22 mouse cellular contexts compared by ENCODE assay signal in genomic region chr9:16037375-16037774, GRCm38 (mm10).
DNase-seq lines count a peak whose midpoint lies in the region; ATAC-seq lines count a peak whose summit lies in the region.
"Had no signal": no experiment of that assay in that cellular context is flagged by ENCODE, and none has a peak within 500 bp of the region (broad histone marks: within the 10 kb centered on the region; RNA-seq: fewer than 3 reads in every experiment).

No protein-coding gene starts in this region.

- no peak overlapping the region for H3K4me2 ChIP-seq in midbrain, embryonic 11.5 days
- no peak overlapping the region for H3K4me2 ChIP-seq in midbrain, embryonic 16.5 days (ENCODE audit: low read length)
- H3K4me2 ChIP-seq in intestine, embryonic 16.5 days (ENCODE audit: low read depth, low read length) = no peak overlapping the region
- no peak overlapping the region for H3K4me2 ChIP-seq in neural tube, embryonic 15.5 days
- H3K4me2 ChIP-seq: embryonic facial prominence, embryonic 13.5 days; embryonic facial prominence, embryonic 15.5 days; forebrain, embryonic 12.5 days had no signal

- H3K9me3 ChIP-seq in midbrain, embryonic 11.5 days (ENCODE audit: control insufficient read depth, low read length) = no peaks in the 10 kb centered on the region
- no peaks in the 10 kb centered on the region for H3K9me3 ChIP-seq in midbrain, embryonic 16.5 days (replicated peaks; ENCODE audit: control insufficient read depth, low read length, poor library complexity, severe bottlenecking)
- H3K9me3 ChIP-seq in intestine, embryonic 16.5 days (ENCODE audit: control insufficient read depth, low read length) = no peaks in the 10 kb centered on the region
- H3K9me3 ChIP-seq in neural tube, embryonic 15.5 days (replicated peaks) = no peaks in the 10 kb centered on the region
- H3K9me3 ChIP-seq: embryonic facial prominence, embryonic 13.5 days; embryonic facial prominence, embryonic 15.5 days; forebrain, embryonic 10.5 days; forebrain, embryonic 12.5 days had no signal

- H3K27ac ChIP-seq in midbrain, embryonic 11.5 days (ENCODE audit: low read depth, low read length) = no peak overlapping the region
- H3K27ac ChIP-seq in midbrain, embryonic 16.5 days (ENCODE audit: low read length) = no peak overlapping the region
- no peak overlapping the region for H3K27ac ChIP-seq in intestine, embryonic 16.5 days (ENCODE audit: low read length)
- no peak overlapping the region for H3K27ac ChIP-seq in neural tube, embryonic 15.5 days (replicated peaks)
- H3K27ac ChIP-seq: embryonic facial prominence, embryonic 13.5 days; embryonic facial prominence, embryonic 15.5 days; forebrain, embryonic 10.5 days; forebrain, embryonic 12.5 days had no signal

- 87% methylated on average over 3 of the region's 3 CpGs for WGBS in midbrain, embryonic 11.5 days
- 78% methylated on average over 3 of the region's 3 CpGs for whole genome bisulfite sequencing in midbrain, embryonic 16.5 days
- WGBS in intestine, embryonic 16.5 days = 52% methylated on average over 3 of the region's 3 CpGs
- whole genome bisulfite sequencing in neural tube, embryonic 15.5 days = 34% methylated on average over 3 of the region's 3 CpGs

- ATAC-seq in midbrain, embryonic 11.5 days (ENCODE audit: low FRiP score) = no peak
- no peak for ATAC-seq in midbrain, embryonic 16.5 days
- peak; percentile 91 for ATAC-seq in intestine, embryonic 16.5 days
- ATAC-seq in neural tube, embryonic 15.5 days (ENCODE audit: low FRiP score) = no peak
- ATAC-seq: forebrain, embryonic 14.5 days; forebrain, embryonic 16.5 days had no signal

- no peak overlapping the region for H3K4me3 ChIP-seq in midbrain, embryonic 11.5 days (ENCODE audit: low read depth, low read length)
- H3K4me3 ChIP-seq in midbrain, embryonic 16.5 days (ENCODE audit: low read depth, low read length) = no peak overlapping the region
- no peak overlapping the region for H3K4me3 ChIP-seq in intestine, embryonic 16.5 days (ENCODE audit: low read length)
- no peak overlapping the region for H3K4me3 ChIP-seq in neural tube, embryonic 15.5 days (replicated peaks)
- H3K4me3 ChIP-seq: embryonic facial prominence, embryonic 13.5 days; embryonic facial prominence, embryonic 15.5 days; erythroblast, embryonic 14.5 days; forebrain, embryonic 10.5 days; forebrain, embryonic 12.5 days had no signal

- no peak overlapping the region for H3K9ac ChIP-seq in midbrain, embryonic 11.5 days (ENCODE audit: low read length)
- no peak overlapping the region for H3K9ac ChIP-seq in midbrain, embryonic 16.5 days (ENCODE audit: low read depth, low read length)
- H3K9ac ChIP-seq in intestine, embryonic 16.5 days (ENCODE audit: low read depth, low read length) = no peak overlapping the region
- H3K9ac ChIP-seq in neural tube, embryonic 15.5 days (replicated peaks) = no peak overlapping the region
- H3K9ac ChIP-seq: embryonic facial prominence, embryonic 13.5 days; embryonic facial prominence, embryonic 15.5 days; forebrain, embryonic 12.5 days had no signal

- no peaks in the 10 kb centered on the region for H3K27me3 ChIP-seq in midbrain, embryonic 11.5 days (ENCODE audit: control insufficient read depth, insufficient read depth, low read length)
- no peaks in the 10 kb centered on the region for H3K27me3 ChIP-seq in midbrain, embryonic 16.5 days (ENCODE audit: control insufficient read depth, insufficient read depth, low read depth, low read length)
- H3K27me3 ChIP-seq in intestine, embryonic 16.5 days (replicated peaks; ENCODE audit: control insufficient read depth, insufficient read depth, low read length) = no peaks in the 10 kb centered on the region
- H3K27me3 ChIP-seq in neural tube, embryonic 15.5 days (replicated peaks) = no peaks in the 10 kb centered on the region
- H3K27me3 ChIP-seq: embryonic facial prominence, embryonic 13.5 days; embryonic facial prominence, embryonic 15.5 days; forebrain, embryonic 12.5 days had no signal

- intact Hi-C loops in heart, postnatal 36 days (cut with DNase I) = no loop called here

- no peaks in the 10 kb centered on the region for H3K4me1 ChIP-seq in midbrain, embryonic 11.5 days (ENCODE audit: control insufficient read depth, insufficient read depth, low read length)
- no peaks in the 10 kb centered on the region for H3K4me1 ChIP-seq in midbrain, embryonic 16.5 days (ENCODE audit: control insufficient read depth, insufficient read depth, low read length)
- H3K4me1 ChIP-seq in intestine, embryonic 16.5 days (ENCODE audit: control insufficient read depth, insufficient read depth, low read length) = no peaks in the 10 kb centered on the region
- no peaks in the 10 kb centered on the region for H3K4me1 ChIP-seq in neural tube, embryonic 15.5 days
- H3K4me1 ChIP-seq: embryonic facial prominence, embryonic 13.5 days; embryonic facial prominence, embryonic 15.5 days; forebrain, embryonic 10.5 days; forebrain, embryonic 12.5 days had no signal

- no peaks in the 10 kb centered on the region for H3K36me3 ChIP-seq in midbrain, embryonic 11.5 days (ENCODE audit: control insufficient read depth, insufficient read depth, low read length)
- H3K36me3 ChIP-seq in midbrain, embryonic 16.5 days (ENCODE audit: control insufficient read depth, insufficient read depth, low read length) = no peaks in the 10 kb centered on the region
- H3K36me3 ChIP-seq in intestine, embryonic 16.5 days (ENCODE audit: control insufficient read depth, insufficient read depth, low read length) = no peaks in the 10 kb centered on the region
- no peaks in the 10 kb centered on the region for H3K36me3 ChIP-seq in neural tube, embryonic 15.5 days
- H3K36me3 ChIP-seq: embryonic facial prominence, embryonic 13.5 days; embryonic facial prominence, embryonic 15.5 days; forebrain, embryonic 10.5 days; forebrain, embryonic 12.5 days had no signal

- peak; percentile 21 for DNase-seq in midbrain, embryonic 11.5 days (ENCODE audit: low spot score, missing footprints)
- no peak for DNase-seq in heart, postnatal 36 days
- DNase-seq: adrenal gland, adult 2 months; adrenal gland, postnatal 10 days; adrenal gland, postnatal 25 days; cerebellum, adult 11 months; cerebellum, adult 18-20 months; cerebellum, adult 8-10 months; cerebellum, adult 9-11 months; cerebellum, postnatal 14 days; cerebellum, postnatal 36 days; embryo, embryonic 11 days had no signal
